Mouse (Mus musculus): Measurements from ENCODE around the gene Pcolce2.

DNA sequence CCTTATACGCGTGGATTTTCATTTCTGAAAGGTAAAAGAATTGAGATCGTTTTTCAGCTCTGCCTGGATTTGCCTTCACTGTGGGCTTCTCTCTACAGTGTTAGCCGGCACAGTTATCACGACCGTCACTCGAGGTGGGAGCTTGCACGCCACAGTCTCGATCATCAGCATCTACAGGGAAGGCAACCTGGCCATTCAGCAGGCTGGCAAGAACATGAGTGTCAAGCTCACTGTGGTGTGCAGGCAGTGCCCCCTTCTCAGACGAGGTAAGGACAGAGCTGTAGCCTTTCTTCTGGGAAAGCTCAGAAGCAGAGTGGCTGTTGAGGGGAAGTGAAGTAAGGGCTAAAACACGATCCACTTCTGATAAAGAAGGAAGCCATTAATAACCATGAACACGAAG, 57.1 kb downstream of the Pcolce2 start:
- TF ChIP-seq EP300 (IDR thresholded peaks at IDR 0.05; ENCODE audit: low read depth) (no peak), CTCF (IDR thresholded peaks at IDR 0.05; ENCODE audit: low read depth) (no peak)

All from heart, postnatal 0 days (tissue).